Mouse (Mus musculus): Measurements from ENCODE around the gene Gm17727.
"Not testable (repeated sequence)": the region's sequence is repeated elsewhere in the genome, so short reads cannot be mapped to it uniquely, and the experiment has no call there.

Gene Gm17727

GRCm38 (mm10) chr9:35778009-35778408 is at the start of gene Gm17727:
Gm17727 (minus strand) TSS chr9:35778109.
- DNase-seq = no peak

DNA sequence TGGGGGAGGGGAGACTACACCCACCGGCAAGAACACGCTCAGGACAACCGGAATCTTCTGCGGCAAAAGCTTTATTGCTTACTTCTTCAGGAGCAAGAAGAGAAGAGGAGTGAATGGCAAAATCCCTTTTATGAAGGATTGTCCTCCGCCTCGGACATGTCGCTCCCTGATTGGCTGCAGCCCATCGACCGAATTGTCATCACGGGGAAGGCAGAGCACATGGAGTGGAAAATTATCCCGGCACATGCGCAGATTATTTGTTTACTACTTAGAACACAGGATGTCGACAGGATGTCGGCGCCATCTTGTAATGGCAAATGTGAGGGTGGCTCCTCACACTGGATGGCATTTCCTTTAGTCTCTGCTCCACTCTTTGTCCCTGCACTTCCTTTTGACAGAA is 40.0 kb upstream of the Gm17727 start:
- not testable (repeated sequence) for DNase-seq

DNA sequence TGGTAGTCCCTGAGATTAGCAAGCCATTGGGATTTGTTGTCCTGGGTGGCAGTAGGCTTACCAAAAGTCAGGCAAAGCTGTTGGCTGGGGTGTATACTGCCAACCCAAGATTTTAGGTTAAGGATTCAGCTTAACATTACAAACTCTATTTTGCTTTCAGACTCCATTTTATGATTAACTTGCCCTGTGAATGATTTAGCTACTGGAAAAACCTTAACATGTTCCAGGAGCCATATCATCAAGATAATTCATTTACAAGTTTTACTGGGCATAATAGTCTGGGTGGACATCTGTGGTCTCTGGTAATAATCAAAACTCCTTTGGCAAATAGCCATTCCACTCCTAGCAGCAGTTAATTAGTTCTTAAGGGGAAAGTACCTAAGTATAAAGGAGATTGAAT is 20.2 kb upstream of the Gm17727 start:
- no peak for DNase-seq

- no peak for DNase-seq
Observed at GRCm38 (mm10) chr9:35790001-35790400, 12.1 kb upstream of the Gm17727 start, which contains the start of the genes Gm27235 and D730048I06Rik. Gm27235 (minus strand) TSS chr9:35790101. D730048I06Rik (minus strand) TSS chr9:35790112.

DNA sequence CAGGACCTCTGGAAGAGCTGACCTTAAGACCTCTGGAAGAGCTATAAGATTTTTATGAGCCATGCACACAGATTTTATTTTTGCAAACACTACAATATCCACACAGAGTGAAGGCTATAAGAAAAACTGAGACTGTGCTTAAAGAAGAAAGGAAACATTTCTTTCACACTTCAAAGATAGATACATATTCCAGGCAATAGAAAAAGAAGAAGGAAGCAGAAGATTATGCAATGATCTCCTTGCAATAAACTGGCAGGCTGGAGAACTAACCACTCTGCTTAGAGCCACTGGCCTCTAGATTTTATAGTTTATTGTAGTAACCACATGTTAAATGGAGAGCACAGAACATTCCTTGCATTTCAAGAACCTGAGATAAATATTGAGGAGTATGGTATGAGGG is 21.1 kb downstream of the Gm17727 start:
- no peak for DNase-seq

- DNase-seq = no peak
Observed at GRCm38 (mm10) chr9:35740749-35741148, 37.2 kb downstream of the Gm17727 start, which contains the start of gene Gm17677. Gm17677 (plus strand) TSS chr9:35741049.
